ENCODE assay signal across 35 mouse cellular contexts in the genomic region with DNA sequence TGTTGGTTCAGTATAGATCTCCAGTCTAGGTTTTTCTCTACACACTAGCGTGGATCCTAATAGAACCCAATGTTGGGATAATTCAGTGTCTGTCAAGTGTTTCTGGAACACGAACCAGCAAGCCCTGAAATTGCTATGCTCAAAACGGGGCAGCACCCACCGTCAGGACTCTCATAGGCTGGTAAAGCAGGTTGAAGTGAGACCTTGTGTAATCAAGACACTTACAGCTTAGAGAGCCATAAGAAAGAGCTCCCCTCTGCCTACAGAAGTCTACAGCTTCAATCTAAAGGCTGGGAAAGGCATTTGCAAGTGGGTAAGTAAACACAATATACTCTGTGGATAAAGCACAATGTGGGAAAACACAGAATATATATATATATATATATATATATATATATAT.
"Had no signal": no experiment of that assay in that cellular context is flagged by ENCODE, and none has a peak within 500 bp of the region (broad histone marks: within the 10 kb centered on the region; RNA-seq: fewer than 3 reads in every experiment).

No protein-coding gene starts in this region.

- ATAC-seq: hindbrain, embryonic 16.5 days; hindbrain, postnatal 0 days; inflammation-experienced regulatory T-cells, adult 6 months; intestine, embryonic 15.5 days; intestine, embryonic 16.5 days; intestine, postnatal 0 days had no signal

- H3K36me3 ChIP-seq: heart, embryonic 10.5 days; heart, embryonic 12.5 days; heart, embryonic 13.5 days; heart, embryonic 15.5 days; hindbrain, embryonic 10.5 days; hindbrain, embryonic 12.5 days; hindbrain, embryonic 13.5 days; hindbrain, embryonic 15.5 days; intestine, embryonic 15.5 days; kidney, embryonic 15.5 days had no signal

- H3K4me3 ChIP-seq: heart, embryonic 10.5 days; heart, embryonic 12.5 days; heart, embryonic 13.5 days; heart, embryonic 15.5 days; hindbrain, embryonic 10.5 days; hindbrain, embryonic 12.5 days; hindbrain, embryonic 13.5 days; hindbrain, embryonic 15.5 days; intestine, embryonic 15.5 days; kidney, embryonic 15.5 days; layer of hippocampus, adult 2 months had no signal

- H3K9ac ChIP-seq: heart, embryonic 12.5 days; heart, embryonic 13.5 days; heart, embryonic 15.5 days; hindbrain, embryonic 12.5 days; hindbrain, embryonic 13.5 days; hindbrain, embryonic 14.5 days; hindbrain, embryonic 15.5 days; intestine, embryonic 15.5 days; kidney, embryonic 15.5 days had no signal

- H3K9me3 ChIP-seq: heart, embryonic 10.5 days; heart, embryonic 12.5 days; heart, embryonic 13.5 days; heart, embryonic 15.5 days; hindbrain, embryonic 10.5 days; hindbrain, embryonic 12.5 days; hindbrain, embryonic 13.5 days; hindbrain, embryonic 15.5 days; intestine, embryonic 15.5 days; kidney, embryonic 15.5 days had no signal

- H3K4me1 ChIP-seq: heart, embryonic 10.5 days; heart, embryonic 12.5 days; heart, embryonic 13.5 days; heart, embryonic 15.5 days; hindbrain, embryonic 12.5 days; hindbrain, embryonic 13.5 days; hindbrain, embryonic 15.5 days; intestine, embryonic 15.5 days had no signal

- H3K27ac ChIP-seq: heart, embryonic 10.5 days; heart, embryonic 13.5 days; heart, embryonic 15.5 days; hindbrain, embryonic 10.5 days; hindbrain, embryonic 12.5 days; hindbrain, embryonic 13.5 days; hindbrain, embryonic 14.5 days; hindbrain, embryonic 15.5 days; hindbrain, postnatal 0 days; intestine, embryonic 15.5 days; kidney, embryonic 15.5 days; kidney, postnatal 0 days; layer of hippocampus, adult 2 months had no signal

- DNase-seq: heart, postnatal 10 days; heart, postnatal 14 days; heart, postnatal 36 days; heart, postnatal 4 days; kidney, adult 11 months; kidney, adult 18-20 months; kidney, adult 2 months; kidney, adult 8-10 months; kidney, adult 9 months; kidney, postnatal 10 days; kidney, postnatal 14 days; kidney, postnatal 25 days; kidney, postnatal 36 days; kidney, postnatal 4 days; layer of hippocampus, adult 9-11 months; layer of hippocampus, postnatal 36 days had no signal

- H3K4me2 ChIP-seq: heart, embryonic 11.5 days; heart, embryonic 12.5 days; heart, embryonic 13.5 days; heart, embryonic 15.5 days; hindbrain, embryonic 12.5 days; hindbrain, embryonic 13.5 days; hindbrain, embryonic 14.5 days; hindbrain, embryonic 15.5 days; intestine, embryonic 15.5 days; kidney, embryonic 15.5 days had no signal

- H3K27me3 ChIP-seq: heart, embryonic 12.5 days; heart, embryonic 13.5 days; heart, embryonic 15.5 days; hindbrain, embryonic 12.5 days; hindbrain, embryonic 13.5 days; hindbrain, embryonic 15.5 days; intestine, embryonic 15.5 days; kidney, embryonic 15.5 days had no signal
